39 mouse cellular contexts compared by ENCODE assay signal in the genomic region with DNA sequence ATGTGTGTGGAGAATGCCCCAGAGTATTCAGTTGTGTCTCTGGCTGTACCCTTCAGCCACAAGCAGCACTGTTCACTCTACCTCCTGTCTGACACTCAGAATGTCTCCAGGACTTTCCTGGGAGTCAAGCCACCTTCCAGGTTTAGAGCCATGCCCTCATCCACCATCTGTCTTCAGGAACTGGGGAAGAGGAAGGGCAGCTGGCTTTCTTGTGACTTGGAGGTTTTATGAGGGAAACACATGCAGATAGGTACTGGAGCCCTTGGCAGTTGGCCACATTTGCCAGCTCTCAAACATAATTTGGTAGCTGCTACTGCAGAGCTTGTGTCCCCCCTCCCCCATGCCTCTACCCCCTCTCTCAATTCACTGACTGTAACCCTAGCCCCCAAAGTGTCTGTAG. TPM values are rescaled to one million over a fixed set of nuclear protein-coding genes. Genes with fewer than 3 reads are reported as not detected.
A peak's percentile ranks its signal among the peaks of the same experiment; 100 is the strongest.
DNase-seq lines count a peak whose midpoint lies in the region; ATAC-seq and TF ChIP-seq lines count a peak whose summit lies in the region.
"Had no signal": no experiment of that assay in that cellular context is flagged by ENCODE, and none has a peak within 500 bp of the region (broad histone marks: within the 10 kb centered on the region; RNA-seq: fewer than 3 reads in every experiment).

No protein-coding gene starts in this region.

- H3K4me1 ChIP-seq in kidney, adult 2 months (ENCODE audit: control insufficient read depth, insufficient read depth, low read length), result peaks cover 15% of the 10 kb centered on the region
- H3K4me1 ChIP-seq in hindbrain, embryonic 11.5 days (replicated peaks; ENCODE audit: control insufficient read depth, insufficient read depth, low read length), result no peaks in the 10 kb centered on the region
- H3K4me1 ChIP-seq: embryonic facial prominence, embryonic 13.5 days; forebrain, embryonic 10.5 days; hindbrain, embryonic 15.5 days; limb, embryonic 10.5 days; limb, embryonic 15.5 days had no signal

- H3K36me3 ChIP-seq in kidney, adult 2 months (ENCODE audit: control insufficient read depth, insufficient read depth, low read length), result no peaks in the 10 kb centered on the region; the same call in 1 of the 2 replicates
- no peaks in the 10 kb centered on the region for H3K36me3 ChIP-seq in hindbrain, embryonic 11.5 days (ENCODE audit: control insufficient read depth, insufficient read depth, low read length)

- H3K4me2 ChIP-seq in hindbrain, embryonic 11.5 days (replicated peaks; ENCODE audit: low read depth, low read length), result no peak overlapping the region
- H3K4me2 ChIP-seq: embryonic facial prominence, embryonic 13.5 days; heart, embryonic 11.5 days; hindbrain, embryonic 15.5 days; limb, embryonic 15.5 days; liver, embryonic 13.5 days; neural tube, embryonic 15.5 days had no signal

- no peak overlapping the region for H3K4me3 ChIP-seq in kidney, adult 2 months (ENCODE audit: insufficient read depth, low read depth, low read length)
- no peak overlapping the region for H3K4me3 ChIP-seq in hindbrain, embryonic 11.5 days (ENCODE audit: low read depth, low read length)
- H3K4me3 ChIP-seq in gastrocnemius, adult 2 months, result no peak overlapping the region
- H3K4me3 ChIP-seq: embryonic facial prominence, embryonic 13.5 days; forebrain, embryonic 10.5 days; hindbrain, embryonic 15.5 days; limb, embryonic 10.5 days; limb, embryonic 15.5 days; liver, embryonic 13.5 days; neural tube, embryonic 15.5 days had no signal

- H3K27me3 ChIP-seq in kidney, adult 2 months (replicated peaks; ENCODE audit: control insufficient read depth, insufficient read depth, low read length), result no peaks in the 10 kb centered on the region
- no peaks in the 10 kb centered on the region for H3K27me3 ChIP-seq in hindbrain, embryonic 11.5 days (ENCODE audit: control insufficient read depth, insufficient read depth, low read length)
- H3K27me3 ChIP-seq: embryonic facial prominence, embryonic 13.5 days; hindbrain, embryonic 15.5 days; limb, embryonic 15.5 days; liver, embryonic 13.5 days; neural tube, embryonic 15.5 days had no signal

- no peak for TF ChIP-seq CTCF in kidney, adult 2 months (conservative IDR thresholded peaks at IDR 0.05; ENCODE audit: insufficient read depth, insufficient read length, low read depth, low read length)
- no peak for TF ChIP-seq CTCF in gastrocnemius, adult 2 months (IDR thresholded peaks at IDR 0.05)

- ATAC-seq in hindbrain, embryonic 11.5 days (ENCODE audit: low FRiP score), result no peak
- ATAC-seq: activated CD4-positive, CD25-positive, alpha-beta regulatory T cell, adult 4 months; CD4-positive, CD25-positive, alpha-beta regulatory T cell, adult 4 months; forebrain, embryonic 16.5 days; inflammation-experienced regulatory T-cells, adult 6 months; lung, postnatal 0 days had no signal

- TF ChIP-seq POLR2A in kidney, adult 2 months (IDR thresholded peaks at IDR 0.05; ENCODE audit: low read depth, low read length), result no peak

- no peak overlapping the region for H3K9ac ChIP-seq in hindbrain, embryonic 11.5 days (ENCODE audit: low read depth, low read length)
- H3K9ac ChIP-seq: embryonic facial prominence, embryonic 13.5 days; hindbrain, embryonic 15.5 days; limb, embryonic 15.5 days; liver, embryonic 13.5 days; neural tube, embryonic 15.5 days had no signal

- peak; percentile 3 for DNase-seq in kidney, adult 18-20 months
- DNase-seq in kidney, adult 2 months, result no peak
- peak; percentile 86 for DNase-seq in cerebellum, adult 11-12 months
- DNase-seq in cerebellum, adult 9-11 months, result peak; percentile 88
- no peak for DNase-seq in hindbrain, embryonic 11.5 days (ENCODE audit: low spot score)
- no peak for DNase-seq in gastrocnemius, adult 2 months
- DNase-seq in lung, postnatal 25 days (ENCODE audit: low spot score), result no peak
- DNase-seq: adrenal gland, adult 2 months; adrenal gland, postnatal 36 days; gastrocnemius, postnatal 25 days; heart, adult 11 months; heart, postnatal 10 days; kidney, adult 11 months; kidney, postnatal 4 days; layer of hippocampus, postnatal 36 days; liver, embryonic 13.5 days; lung, adult 18-20 months; midbrain, embryonic 14.5 days; spleen, adult 18-20 months; thymus, postnatal 14 days had no signal

- intact Hi-C loops in gastrocnemius, adult 2 months (cut with DNase I), result no loop called here

- H3K27ac ChIP-seq in kidney, adult 2 months (ENCODE audit: insufficient read depth, low read depth, low read length), result no peak overlapping the region
- H3K27ac ChIP-seq in hindbrain, embryonic 11.5 days (ENCODE audit: low read depth, low read length), result no peak overlapping the region
- H3K27ac ChIP-seq in gastrocnemius, adult 2 months, result no peak overlapping the region
- H3K27ac ChIP-seq: embryonic facial prominence, embryonic 13.5 days; forebrain, embryonic 10.5 days; hindbrain, embryonic 15.5 days; kidney, postnatal 0 days; limb, embryonic 10.5 days; limb, embryonic 15.5 days; liver, embryonic 13.5 days; macrophage; neural tube, embryonic 15.5 days had no signal

- no peaks in the 10 kb centered on the region for H3K9me3 ChIP-seq in hindbrain, embryonic 11.5 days (ENCODE audit: control insufficient read depth, low read length)
- H3K9me3 ChIP-seq: embryonic facial prominence, embryonic 13.5 days; hindbrain, embryonic 15.5 days; limb, embryonic 10.5 days; limb, embryonic 15.5 days; liver, embryonic 13.5 days; neural tube, embryonic 15.5 days had no signal

RNA-seq across cellular contexts. Expression of a gene that starts 7.0 kb away (rescaled TPM):
- 47.1 and 65.2 TPM in 2 replicates for polyA plus RNA-seq in kidney, adult 2 months (2012; rRNA removed)
- 67.9 and 73.1 TPM in 2 replicates for polyA plus RNA-seq in hindbrain, embryonic 11.5 days (2014; fragmentation: Nextera tagmentation; extraction: Ambion mirVana)
- 1 to 10 TPM; 7.4 to 9.1 TPM for total RNA-seq in gastrocnemius, adult 2 months (2021)

RNA-seq across cellular contexts. Expression of a gene that starts 17.9 kb away (rescaled TPM):
- polyA plus RNA-seq in kidney, adult 2 months (2012; rRNA removed), result not detected in 2 replicates
- not detected in 2 replicates for polyA plus RNA-seq in hindbrain, embryonic 11.5 days (2014; fragmentation: Nextera tagmentation; extraction: Ambion mirVana)
- total RNA-seq in gastrocnemius, adult 2 months (2021), result not detected
- total RNA-seq: adrenal gland, adult 2 months; adrenal gland, postnatal 36 days; gastrocnemius, postnatal 25 days; heart, postnatal 10 days; hematopoietic stem cell, adult 5-6 weeks; layer of hippocampus, postnatal 36 days; left cerebral cortex, postnatal 10 days; megakaryocyte-erythroid progenitor cell, adult 5-6 weeks had no signal
- polyA plus RNA-seq: activated CD4-positive, CD25-positive, alpha-beta regulatory T cell, adult 4 months; adrenal gland, adult 2 months; CD4-positive, CD25-positive, alpha-beta regulatory T cell, adult 4 months; embryonic facial prominence, embryonic 13.5 days; forebrain, embryonic 10.5 days; forebrain, embryonic 16.5 days; heart, embryonic 11.5 days; hindbrain, embryonic 15.5 days; inflammation-experienced regulatory T-cells, adult 6 months; kidney, postnatal 0 days; limb, embryonic 10.5 days; limb, embryonic 15.5 days; liver, embryonic 13.5 days; lung, postnatal 0 days; macrophage; midbrain, embryonic 14.5 days; neural tube, embryonic 15.5 days; stomach, embryonic 16.5 days; urinary bladder, adult 2 months had no signal

RNA-seq across cellular contexts. Expression of a gene that starts 23.2 kb away (rescaled TPM):
- polyA plus RNA-seq in kidney, adult 2 months (2012; rRNA removed), result 54.2 and 66.1 TPM in 2 replicates
- polyA plus RNA-seq in hindbrain, embryonic 11.5 days (2014; fragmentation: Nextera tagmentation; extraction: Ambion mirVana), result 11.3 and 13.0 TPM in 2 replicates
- total RNA-seq in gastrocnemius, adult 2 months (2021), result 10 to 100 TPM; 28.3 to 28.4 TPM

RNA-seq across cellular contexts. Expression of a gene that starts 43.1 kb away (rescaled TPM):
- polyA plus RNA-seq in kidney, adult 2 months (2012; rRNA removed), result not detected in 2 replicates
- not detected in 2 replicates for polyA plus RNA-seq in hindbrain, embryonic 11.5 days (2014; fragmentation: Nextera tagmentation; extraction: Ambion mirVana)
- total RNA-seq in gastrocnemius, adult 2 months (2021), result not detected
- total RNA-seq: adrenal gland, adult 2 months; adrenal gland, postnatal 36 days; gastrocnemius, postnatal 25 days; heart, postnatal 10 days; hematopoietic stem cell, adult 5-6 weeks; layer of hippocampus, postnatal 36 days; left cerebral cortex, postnatal 10 days; megakaryocyte-erythroid progenitor cell, adult 5-6 weeks had no signal
- polyA plus RNA-seq: activated CD4-positive, CD25-positive, alpha-beta regulatory T cell, adult 4 months; adrenal gland, adult 2 months; CD4-positive, CD25-positive, alpha-beta regulatory T cell, adult 4 months; embryonic facial prominence, embryonic 13.5 days; forebrain, embryonic 10.5 days; forebrain, embryonic 16.5 days; heart, embryonic 11.5 days; hindbrain, embryonic 15.5 days; kidney, postnatal 0 days; limb, embryonic 10.5 days; limb, embryonic 15.5 days; liver, embryonic 13.5 days; lung, postnatal 0 days; macrophage; midbrain, embryonic 14.5 days; neural tube, embryonic 15.5 days; stomach, embryonic 16.5 days; urinary bladder, adult 2 months had no signal

Comparison
In these comparisons a context has a peak if more than half of its experiments do, and no peak if none do; other contexts are left out.
1. DNase-seq: peak in kidney, adult 18-20 months (single experiment), cerebellum, adult 11-12 months (single experiment) and cerebellum, adult 9-11 months (single experiment); none in kidney, adult 2 months (single experiment), hindbrain, embryonic 11.5 days (single experiment), gastrocnemius, adult 2 months (single experiment) and lung, postnatal 25 days (single experiment).